Mouse (Mus musculus): Measurements from ENCODE around the gene Gm49425. TPM values are rescaled to one million over a fixed set of nuclear protein-coding genes. Genes with fewer than 3 reads are reported as not detected.

The Gm49425 gene
- polyA plus RNA-seq, 1 experiment from 2014 or later = not detected

GRCm38 (mm10) chr15:101495266-101495665, 21.8 kb downstream of the Gm49425 start:
- Histone ChIP-seq H3K36me3 (ENCODE audit: control insufficient read depth, insufficient read depth, low read length) (no peaks in the 10 kb centered on the region), H3K9ac (ENCODE audit: low read depth, low read length) (no peak overlapping the region), H3K4me3 (ENCODE audit: low read length) (no peak overlapping the region), H3K27ac (ENCODE audit: low read depth, low read length) (no peak overlapping the region), H3K4me2 (replicated peaks; ENCODE audit: low read depth, low read length) (no peak overlapping the region), H3K27me3 (ENCODE audit: control insufficient read depth, insufficient read depth, low read length) (no peaks in the 10 kb centered on the region), H3K9me3 (ENCODE audit: control insufficient read depth, low read length) (no peaks in the 10 kb centered on the region), H3K4me1 (ENCODE audit: control insufficient read depth, insufficient read depth, low read length) (no peaks in the 10 kb centered on the region)
- ATAC-seq (ENCODE audit: low FRiP score, low TSS enrichment) = no peak
- WGBS = 70% methylated on average over 8 of the region's 8 CpGs

- Histone ChIP-seq H3K27ac (ENCODE audit: low read depth, low read length) (no peak overlapping the region), H3K9me3 (ENCODE audit: control insufficient read depth, low read length) (no peaks in the 10 kb centered on the region), H3K4me2 (replicated peaks; ENCODE audit: low read depth, low read length) (no peak overlapping the region), H3K4me1 (ENCODE audit: control insufficient read depth, insufficient read depth, low read length) (no peaks in the 10 kb centered on the region), H3K36me3 (ENCODE audit: control insufficient read depth, insufficient read depth, low read length) (no peaks in the 10 kb centered on the region), H3K9ac (ENCODE audit: low read depth, low read length) (no peak overlapping the region), H3K4me3 (ENCODE audit: low read length) (no peak overlapping the region), H3K27me3 (ENCODE audit: control insufficient read depth, insufficient read depth, low read length) (no peaks in the 10 kb centered on the region)
- WGBS = 54% methylated on average over 1 of the region's 1 CpGs
- ATAC-seq (ENCODE audit: low FRiP score, low TSS enrichment) = no peak
Measured at GRCm38 (mm10) chr15:101494203-101494602, 22.9 kb downstream of the Gm49425 start.

DNA sequence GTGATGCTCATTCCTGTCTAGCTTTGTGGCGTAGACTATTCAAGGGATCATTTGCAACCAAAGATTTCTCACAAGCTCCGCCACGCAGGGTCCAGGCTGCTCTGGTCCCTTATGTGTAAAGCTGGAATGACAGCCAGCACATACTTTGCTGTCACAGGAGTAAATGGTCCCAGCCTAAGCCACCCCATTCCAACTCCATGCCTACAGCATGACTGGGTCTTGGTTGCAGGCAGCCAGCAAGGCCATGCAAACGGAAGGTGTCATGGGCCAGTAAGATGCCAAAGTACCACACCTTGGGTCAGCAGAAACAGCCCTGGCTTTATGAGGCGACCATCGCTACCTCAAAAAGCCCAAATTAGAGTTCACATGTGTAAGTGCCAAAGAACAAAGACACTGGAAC, 23.3 kb downstream of the Gm49425 start:
- ATAC-seq (ENCODE audit: low FRiP score, low TSS enrichment) = no peak
- H3K36me3 ChIP-seq (ENCODE audit: control insufficient read depth, insufficient read depth, low read length) = no peaks in the 10 kb centered on the region
- WGBS = 93% methylated on average over 6 of the region's 6 CpGs

DNA sequence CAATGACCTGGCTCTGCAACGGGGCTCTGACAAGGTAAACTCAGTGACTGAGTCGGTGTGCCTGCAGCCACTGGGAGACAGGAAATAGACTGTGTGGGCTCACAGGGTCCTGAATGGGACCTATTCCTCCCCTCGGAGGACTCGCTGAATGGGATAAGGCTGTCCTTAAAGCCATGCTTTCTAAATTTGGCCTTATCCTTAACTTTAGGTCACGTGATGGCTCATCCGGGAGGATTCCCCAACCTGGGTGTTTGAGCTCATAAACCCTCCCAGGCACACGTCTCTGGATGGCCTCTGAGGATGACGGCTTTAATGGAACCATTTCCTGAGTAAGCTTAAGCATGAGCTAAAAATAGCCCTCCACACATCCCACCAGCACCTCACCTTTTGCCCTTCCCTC, 24.3 kb downstream of the Gm49425 start:
- no peak overlapping the region for H3K4me3 ChIP-seq (ENCODE audit: low read length)
- no peaks in the 10 kb centered on the region for H3K9me3 ChIP-seq (ENCODE audit: control insufficient read depth, low read length)
- no peak overlapping the region for H3K9ac ChIP-seq (ENCODE audit: low read depth, low read length)
- 24% methylated on average over 8 of the region's 8 CpGs for WGBS
- no peak for ATAC-seq (ENCODE audit: low FRiP score, low TSS enrichment)
- no peaks in the 10 kb centered on the region for H3K36me3 ChIP-seq (ENCODE audit: control insufficient read depth, insufficient read depth, low read length)
- no peaks in the 10 kb centered on the region for H3K4me1 ChIP-seq (ENCODE audit: control insufficient read depth, insufficient read depth, low read length)
- no peak overlapping the region for H3K4me2 ChIP-seq (replicated peaks; ENCODE audit: low read depth, low read length)
- no peaks in the 10 kb centered on the region for H3K27me3 ChIP-seq (ENCODE audit: control insufficient read depth, insufficient read depth, low read length)
- H3K27ac ChIP-seq (ENCODE audit: low read depth, low read length) = no peak overlapping the region

More for the DNA sequence above, 23.3 kb downstream of the Gm49425 start:
- Histone ChIP-seq H3K27me3 (ENCODE audit: control insufficient read depth, insufficient read depth, low read length) (no peaks in the 10 kb centered on the region), H3K4me2 (replicated peaks; ENCODE audit: low read depth, low read length) (no peak overlapping the region), H3K9me3 (ENCODE audit: control insufficient read depth, low read length) (no peaks in the 10 kb centered on the region), H3K4me3 (ENCODE audit: low read length) (no peak overlapping the region), H3K27ac (ENCODE audit: low read depth, low read length) (no peak overlapping the region), H3K4me1 (ENCODE audit: control insufficient read depth, insufficient read depth, low read length) (no peaks in the 10 kb centered on the region), H3K9ac (ENCODE audit: low read depth, low read length) (no peak overlapping the region)

DNA sequence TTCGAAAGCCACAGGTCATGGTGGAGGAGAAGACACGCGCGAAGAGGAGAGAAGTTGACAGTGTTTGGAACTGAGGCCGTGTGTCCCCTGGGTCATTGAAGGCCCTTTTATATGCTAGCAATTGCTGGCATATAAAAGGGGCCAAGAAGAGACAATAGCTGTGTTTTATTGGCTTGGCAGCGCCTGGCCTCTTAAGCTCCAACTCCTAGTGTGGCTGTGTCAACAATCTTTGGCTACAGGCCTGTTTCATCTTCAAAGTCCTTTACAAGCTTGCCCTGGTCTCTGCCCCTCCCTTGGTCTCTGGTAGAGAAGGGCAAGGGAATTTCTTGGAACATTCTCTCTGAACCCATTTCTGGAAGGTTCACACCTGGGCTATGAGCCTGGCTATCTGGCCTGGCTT, 25.6 kb downstream of the Gm49425 start, which contains the start of gene Krt83:
Krt83 (minus strand) TSS at position 82 of the 400 bp plus-strand sequence.
- Histone ChIP-seq H3K4me1 (ENCODE audit: control insufficient read depth, insufficient read depth, low read length) (no peaks in the 10 kb centered on the region), H3K9me3 (ENCODE audit: control insufficient read depth, low read length) (no peaks in the 10 kb centered on the region), H3K9ac (ENCODE audit: low read depth, low read length) (no peak within 1 kb of the TSS), H3K27ac (ENCODE audit: low read depth, low read length) (no peak within 1 kb of the TSS), H3K27me3 (ENCODE audit: control insufficient read depth, insufficient read depth, low read length) (no peaks in the 10 kb centered on the region), H3K4me2 (replicated peaks; ENCODE audit: low read depth, low read length) (no peak within 1 kb of the TSS), H3K36me3 (ENCODE audit: control insufficient read depth, insufficient read depth, low read length) (no peaks in the 10 kb centered on the region), H3K4me3 (ENCODE audit: low read length) (no peak within 1 kb of the TSS)
- 43% methylated on average over 6 of the region's 6 CpGs for WGBS
- ATAC-seq (ENCODE audit: low FRiP score, low TSS enrichment) = no peak

GRCm38 (mm10) chr15:101485911-101486635, 31.0 kb downstream of the Gm49425 start:
- Histone ChIP-seq H3K4me3 (ENCODE audit: low read length) (no peak overlapping the region), H3K27ac (ENCODE audit: low read depth, low read length) (no peak overlapping the region), H3K4me1 (ENCODE audit: control insufficient read depth, insufficient read depth, low read length) (0 out of 2 replicates have a peak, but pooled peaks cover 2% of the 10 kb centered on the region), H3K9me3 (ENCODE audit: control insufficient read depth, low read length) (no peaks in the 10 kb centered on the region), H3K27me3 (ENCODE audit: control insufficient read depth, insufficient read depth, low read length) (no peaks in the 10 kb centered on the region), H3K9ac (ENCODE audit: low read depth, low read length) (no peak overlapping the region), H3K36me3 (ENCODE audit: control insufficient read depth, insufficient read depth, low read length) (no peaks in the 10 kb centered on the region), H3K4me2 (replicated peaks; ENCODE audit: low read depth, low read length) (no peak overlapping the region)
- ATAC-seq (ENCODE audit: low FRiP score, low TSS enrichment) = no peak
- WGBS = 84% methylated on average over 11 of the region's 11 CpGs

GRCm38 (mm10) chr15:101484939-101485338, 32.1 kb downstream of the Gm49425 start:
- H3K27me3 ChIP-seq (ENCODE audit: control insufficient read depth, insufficient read depth, low read length) = no peaks in the 10 kb centered on the region
- H3K4me2 ChIP-seq (replicated peaks; ENCODE audit: low read depth, low read length) = no peak overlapping the region
- no peaks in the 10 kb centered on the region for H3K36me3 ChIP-seq (ENCODE audit: control insufficient read depth, insufficient read depth, low read length)
- no peak overlapping the region for H3K4me3 ChIP-seq (ENCODE audit: low read length)
- no peak for ATAC-seq (ENCODE audit: low FRiP score, low TSS enrichment)
- 0 out of 2 replicates have a peak, but pooled peaks cover 2% of the 10 kb centered on the region for H3K4me1 ChIP-seq (ENCODE audit: control insufficient read depth, insufficient read depth, low read length)
- H3K9ac ChIP-seq (ENCODE audit: low read depth, low read length) = no peak overlapping the region
- WGBS = 33% methylated on average over 1 of the region's 1 CpGs
- no peaks in the 10 kb centered on the region for H3K9me3 ChIP-seq (ENCODE audit: control insufficient read depth, low read length)
- no peak overlapping the region for H3K27ac ChIP-seq (ENCODE audit: low read depth, low read length)

DNA sequence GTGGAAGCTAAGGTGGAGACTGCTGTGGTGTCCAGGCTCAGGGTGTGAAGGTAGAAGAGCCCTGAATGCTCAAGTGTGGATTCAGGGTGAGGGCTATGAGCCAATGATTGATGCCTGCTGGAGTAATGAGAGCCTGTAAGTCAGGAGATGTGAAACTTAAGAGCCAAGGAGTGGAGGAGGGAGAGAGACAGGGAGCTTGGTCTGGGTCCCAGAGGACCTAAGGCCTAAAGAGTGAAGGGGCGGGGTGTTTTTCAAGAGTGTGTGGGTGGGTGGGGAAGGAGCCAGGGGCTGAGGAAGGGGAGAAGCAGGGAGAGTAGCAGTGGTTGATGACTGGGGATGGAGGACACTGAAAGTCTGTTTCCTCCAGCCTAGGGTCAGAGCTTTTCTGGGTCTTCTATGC, 33.4 kb downstream of the Gm49425 start:
- no peak overlapping the region for H3K4me3 ChIP-seq (ENCODE audit: low read length)
- peak; percentile 13; the same call in 1 of the 2 replicates for ATAC-seq (ENCODE audit: low FRiP score, low TSS enrichment)
- no peaks in the 10 kb centered on the region for H3K27me3 ChIP-seq (ENCODE audit: control insufficient read depth, insufficient read depth, low read length)
- no peak overlapping the region for H3K9ac ChIP-seq (ENCODE audit: low read depth, low read length)
- H3K4me1 ChIP-seq (ENCODE audit: control insufficient read depth, insufficient read depth, low read length) = peaks cover 9% of the 10 kb centered on the region; the same call in 1 of the 2 replicates
- no peak overlapping the region for H3K4me2 ChIP-seq (replicated peaks; ENCODE audit: low read depth, low read length)
- H3K36me3 ChIP-seq (ENCODE audit: control insufficient read depth, insufficient read depth, low read length) = no peaks in the 10 kb centered on the region
- H3K9me3 ChIP-seq (ENCODE audit: control insufficient read depth, low read length) = no peaks in the 10 kb centered on the region
- H3K27ac ChIP-seq (ENCODE audit: low read depth, low read length) = no peak overlapping the region
- 46% methylated on average over 1 of the region's 1 CpGs for WGBS

DNA sequence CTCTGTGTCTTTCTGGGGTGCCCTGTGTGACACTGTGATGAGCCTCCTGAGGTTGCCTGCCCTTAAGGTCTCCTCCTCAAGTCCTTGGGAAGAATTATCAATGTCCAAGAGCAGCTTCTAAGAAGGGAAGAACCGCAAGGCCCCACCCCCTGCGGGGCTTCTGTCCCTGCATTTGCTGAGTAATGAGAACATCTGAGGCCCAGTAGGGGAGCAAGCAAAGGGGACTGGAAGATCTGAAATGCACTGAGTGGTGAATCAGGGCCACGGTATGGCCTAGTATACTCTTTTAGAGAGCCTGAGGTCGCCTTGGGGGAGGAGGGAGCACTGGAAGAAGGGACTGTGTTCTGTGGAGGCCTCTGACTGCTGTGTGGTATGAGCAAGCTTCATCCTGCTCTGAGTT, 35.0 kb downstream of the Gm49425 start:
- peaks cover 9% of the 10 kb centered on the region; the same call in 1 of the 2 replicates for H3K4me1 ChIP-seq (ENCODE audit: control insufficient read depth, insufficient read depth, low read length)
- H3K27ac ChIP-seq (ENCODE audit: low read depth, low read length) = no peak overlapping the region
- no peak for ATAC-seq (ENCODE audit: low FRiP score, low TSS enrichment)
- H3K4me2 ChIP-seq (replicated peaks; ENCODE audit: low read depth, low read length) = no peak overlapping the region
- H3K4me3 ChIP-seq (ENCODE audit: low read length) = no peak overlapping the region
- no peaks in the 10 kb centered on the region for H3K27me3 ChIP-seq (ENCODE audit: control insufficient read depth, insufficient read depth, low read length)
- 56% methylated on average over 4 of the region's 4 CpGs for WGBS
- H3K9ac ChIP-seq (ENCODE audit: low read depth, low read length) = no peak overlapping the region
- H3K9me3 ChIP-seq (ENCODE audit: control insufficient read depth, low read length) = no peaks in the 10 kb centered on the region
- no peaks in the 10 kb centered on the region for H3K36me3 ChIP-seq (ENCODE audit: control insufficient read depth, insufficient read depth, low read length)
